19 mouse cellular contexts compared by ENCODE assay signal in genomic region chr1:182642779-182643178, GRCm38 (mm10).
DNase-seq lines count a peak whose midpoint lies in the region; ATAC-seq and TF ChIP-seq lines count a peak whose summit lies in the region.
"Had no signal": no experiment of that assay in that cellular context is flagged by ENCODE, and none has a peak within 500 bp of the region (broad histone marks: within the 10 kb centered on the region; RNA-seq: fewer than 3 reads in every experiment).

No protein-coding gene starts in this region.

- no peak overlapping the region for H3K4me2 ChIP-seq in hindbrain, postnatal 0 days (ENCODE audit: low read depth, low read length)
- no peak overlapping the region for H3K4me2 ChIP-seq in hindbrain, embryonic 13.5 days
- no peak overlapping the region for H3K4me2 ChIP-seq in midbrain, embryonic 16.5 days (ENCODE audit: low read length)
- H3K4me2 ChIP-seq: heart, embryonic 12.5 days; hindbrain, embryonic 12.5 days; intestine, embryonic 15.5 days; neural tube, embryonic 13.5 days had no signal

- H3K9me3 ChIP-seq in hindbrain, postnatal 0 days (ENCODE audit: low read length) = no peaks in the 10 kb centered on the region
- H3K9me3 ChIP-seq in hindbrain, embryonic 13.5 days = no peaks in the 10 kb centered on the region
- H3K9me3 ChIP-seq in midbrain, embryonic 16.5 days (replicated peaks; ENCODE audit: control insufficient read depth, low read length, poor library complexity, severe bottlenecking) = no peaks in the 10 kb centered on the region
- no peaks in the 10 kb centered on the region for H3K9me3 ChIP-seq in midbrain, embryonic 10.5 days (replicated peaks)
- H3K9me3 ChIP-seq: forebrain, embryonic 13.5 days; hindbrain, embryonic 12.5 days; intestine, embryonic 15.5 days; neural tube, embryonic 13.5 days had no signal

- no peaks in the 10 kb centered on the region for H3K36me3 ChIP-seq in hindbrain, postnatal 0 days (ENCODE audit: insufficient read depth, low read length)
- H3K36me3 ChIP-seq in hindbrain, embryonic 13.5 days = no peaks in the 10 kb centered on the region
- H3K36me3 ChIP-seq in midbrain, embryonic 16.5 days (ENCODE audit: control insufficient read depth, insufficient read depth, low read length) = no peaks in the 10 kb centered on the region
- H3K36me3 ChIP-seq in midbrain, embryonic 10.5 days = no peaks in the 10 kb centered on the region
- H3K36me3 ChIP-seq: heart, embryonic 12.5 days; hindbrain, embryonic 12.5 days; intestine, embryonic 15.5 days; neural tube, embryonic 13.5 days had no signal

- peak; percentile 27 for DNase-seq in hindbrain, postnatal 0 days (ENCODE audit: low spot score)
- DNase-seq in midbrain, embryonic 10.5 days (ENCODE audit: low spot score) = no peak
- peak; percentile 18 for DNase-seq in kidney, adult 9 months
- DNase-seq in adrenal gland, postnatal 14 days = no peak
- no peak for DNase-seq in adrenal gland, adult (ENCODE audit: inconsistent age in 2 of 2, low spot score in 1 of 2)
- DNase-seq in thymus, postnatal 4 days = no peak
- DNase-seq: cerebellum, adult 2 months; heart, adult 11 months; heart, postnatal 14 days; liver had no signal

- H3K9ac ChIP-seq in hindbrain, postnatal 0 days (replicated peaks; ENCODE audit: low read length) = no peak overlapping the region
- no peak overlapping the region for H3K9ac ChIP-seq in hindbrain, embryonic 13.5 days
- no peak overlapping the region for H3K9ac ChIP-seq in midbrain, embryonic 16.5 days (ENCODE audit: low read depth, low read length)
- H3K9ac ChIP-seq: forebrain, embryonic 13.5 days; heart, embryonic 12.5 days; hindbrain, embryonic 12.5 days; intestine, embryonic 15.5 days; neural tube, embryonic 13.5 days had no signal

- no peaks in the 10 kb centered on the region for H3K27me3 ChIP-seq in hindbrain, postnatal 0 days (ENCODE audit: insufficient read depth, low read length)
- H3K27me3 ChIP-seq in hindbrain, embryonic 13.5 days = no peaks in the 10 kb centered on the region
- H3K27me3 ChIP-seq in midbrain, embryonic 16.5 days (ENCODE audit: control insufficient read depth, insufficient read depth, low read depth, low read length) = no peaks in the 10 kb centered on the region
- peaks cover 22% of the 10 kb centered on the region; the same call in 1 of the 2 replicates for H3K27me3 ChIP-seq in midbrain, embryonic 10.5 days (ENCODE audit: low read depth, poor library complexity, severe bottlenecking)
- H3K27me3 ChIP-seq: hindbrain, embryonic 12.5 days; intestine, embryonic 15.5 days; neural tube, embryonic 13.5 days had no signal

- peaks cover 5% of the 10 kb centered on the region; the same call in 1 of the 2 replicates for H3K4me1 ChIP-seq in hindbrain, postnatal 0 days (ENCODE audit: insufficient read depth, low read length)
- H3K4me1 ChIP-seq in hindbrain, embryonic 13.5 days (replicated peaks) = peaks cover 45% of the 10 kb centered on the region
- peaks cover 18% of the 10 kb centered on the region for H3K4me1 ChIP-seq in midbrain, embryonic 16.5 days (ENCODE audit: control insufficient read depth, insufficient read depth, low read length)
- H3K4me1 ChIP-seq in midbrain, embryonic 10.5 days = peaks cover 56% of the 10 kb centered on the region

- H3K4me3 ChIP-seq in hindbrain, postnatal 0 days (ENCODE audit: low read length) = no peak overlapping the region
- no peak overlapping the region for H3K4me3 ChIP-seq in hindbrain, embryonic 13.5 days
- H3K4me3 ChIP-seq in midbrain, embryonic 16.5 days (ENCODE audit: low read depth, low read length) = no peak overlapping the region
- no peak overlapping the region for H3K4me3 ChIP-seq in midbrain, embryonic 10.5 days
- H3K4me3 ChIP-seq: forebrain, embryonic 13.5 days; heart, embryonic 12.5 days; hindbrain, embryonic 12.5 days; intestine, embryonic 15.5 days; layer of hippocampus, adult 2 months; neural tube, embryonic 13.5 days had no signal

- TF ChIP-seq CTCF in hindbrain, postnatal 0 days (IDR thresholded peaks at IDR 0.05; ENCODE audit: low read depth) = no peak

- H3K27ac ChIP-seq in hindbrain, postnatal 0 days = no peak overlapping the region
- no peak overlapping the region for H3K27ac ChIP-seq in hindbrain, embryonic 13.5 days
- no peak overlapping the region for H3K27ac ChIP-seq in midbrain, embryonic 16.5 days (ENCODE audit: low read length)
- no peak overlapping the region for H3K27ac ChIP-seq in midbrain, embryonic 10.5 days (replicated peaks)
- H3K27ac ChIP-seq: forebrain, embryonic 13.5 days; hindbrain, embryonic 12.5 days; intestine, embryonic 15.5 days; layer of hippocampus, adult 2 months had no signal

- 54% methylated on average over 2 of the region's 2 CpGs for WGBS in hindbrain, postnatal 0 days
- WGBS in hindbrain, embryonic 13.5 days = 56% methylated on average over 2 of the region's 2 CpGs
- WGBS in midbrain, embryonic 16.5 days = 40% methylated on average over 2 of the region's 2 CpGs
- WGBS in midbrain, embryonic 10.5 days = 39% methylated on average over 2 of the region's 2 CpGs

- ATAC-seq in hindbrain, postnatal 0 days = no peak
- no peak for ATAC-seq in hindbrain, embryonic 13.5 days (ENCODE audit: low FRiP score)
- 0 out of 2 replicates have a peak, but pooled peaks have one; percentile 15 for ATAC-seq in midbrain, embryonic 16.5 days
- ATAC-seq: forebrain, embryonic 13.5 days; intestine, embryonic 15.5 days; lung, postnatal 0 days had no signal

Comparison
In these comparisons a context has a peak if more than half of its experiments do, and no peak if none do; other contexts are left out.
1. DNase-seq: peak in hindbrain, postnatal 0 days (single experiment) and kidney, adult 9 months (single experiment); none in midbrain, embryonic 10.5 days (single experiment), adrenal gland, postnatal 14 days (single experiment), adrenal gland, adult (0 of 2) and thymus, postnatal 4 days (single experiment).